Mouse (Mus musculus) kidney, postnatal 0 days (tissue): ENCODE measurements at regions not wholly inside any gene's neighbourhood (a gene's known extent, or its start where the extent isn't known, plus 50 kb on each side); places are given as distances from the start of the nearest gene placed in this dataset.
A peak's percentile ranks its signal among the peaks of the same experiment; 100 is the strongest.

Experiments used
- ATAC-seq: fragments of 200-750 bp; cut with Nextera tagmentation; replicated peaks from 2 replicates; pipeline ENCODE4 v1.8.0; 2017; ENCODE audit warnings: low read depth, moderate number of reproducible peaks, moderate TSS enrichment, moderate library complexity; ENCODE audit not compliant: low FRiP score
- DNase-seq: peaks from one replicate; pipeline ENCODE4 v3.0.0-alpha.2; 2016; ENCODE audit warnings: low spot score
- H3K27ac ChIP-seq: fragments of 300-500 bp; sonication (generic); 2 replicates; pipeline ENCODE4 v1.5.1; 2014; ENCODE audit warnings: mild to moderate bottlenecking
- H3K27me3 ChIP-seq: fragments of 300-500 bp; sonication (generic); 2 replicates; pipeline ENCODE4 v1.6.1; 2014; ENCODE audit warnings: low read length, mixed read lengths; ENCODE audit not compliant: insufficient read depth
- H3K36me3 ChIP-seq: fragments of 300-500 bp; sonication (generic); 2 replicates; pipeline ENCODE4 v1.6.1; 2014; ENCODE audit warnings: low read length, mixed read lengths; ENCODE audit not compliant: insufficient read depth
- H3K4me1 ChIP-seq: fragments of 300-500 bp; sonication (generic); replicated peaks from 2 replicates; pipeline ENCODE4 v1.6.1; 2014; ENCODE audit warnings: antibody characterized with exemption, low read length, mixed read lengths; ENCODE audit not compliant: insufficient read depth
- H3K4me2 ChIP-seq: fragments of 300-500 bp; sonication (generic); 2 replicates; pipeline ENCODE4 v1.6.1; 2014; ENCODE audit warnings: mild to moderate bottlenecking, low read length, moderate library complexity, mixed read lengths
- H3K4me3 ChIP-seq: fragments of 300-500 bp; sonication (generic); replicated peaks from 2 replicates; pipeline ENCODE4 v1.5.1; 2014; ENCODE audit warnings: low read depth, low read length
- H3K9ac ChIP-seq: fragments of 300-500 bp; sonication (generic); 2 replicates; pipeline ENCODE4 v1.6.1; 2014; ENCODE audit warnings: low read depth, low read length
- H3K9me3 ChIP-seq: fragments of 300-500 bp; sonication (generic); replicated peaks from 2 replicates; pipeline ENCODE4 v1.6.1; 2016; ENCODE audit warnings: low read length, inconsistent platforms, mixed read lengths
- CTCF ChIP-seq: IDR thresholded peaks from 2 replicates; pipeline ENCODE4 v1.5.1; 2016; ENCODE audit warnings: antibody characterized with exemption, low read depth, mild to moderate bottlenecking, moderate library complexity
- WGBS: fragments of 180-500 bp; shearing (Covaris S2); extraction: QIAGEN DNeasy Blood & Tissue Kit; methylation state at CpG from one replicate; pipeline ENCODE4 v1.1.7; 2014; 5-methylcytosine and 5-hydroxymethylcytosine counted together

GRCm38 (mm10) chr5:47479908-47480307, 503.0 kb upstream of the Slit2 start:
- DNase-seq (no peak), ATAC-seq (no peak)
- Histone ChIP-seq H3K9ac (no peak overlapping the region), H3K9me3 (no peaks in the 10 kb centered on the region), H3K4me1 (no peaks in the 10 kb centered on the region), H3K27ac (no peak overlapping the region), H3K27me3 (no peaks in the 10 kb centered on the region), H3K36me3 (no peaks in the 10 kb centered on the region), H3K4me2 (no peak overlapping the region), H3K4me3 (no peak overlapping the region)
- no peak for TF ChIP-seq CTCF

GRCm38 (mm10) chr5:47496218-47496617, 486.7 kb upstream of the Slit2 start:
- no peak overlapping the region for H3K9ac ChIP-seq
- peak; percentile 70 for DNase-seq
- H3K4me2 ChIP-seq = no peak overlapping the region
- H3K9me3 ChIP-seq = no peaks in the 10 kb centered on the region
- no peak for ATAC-seq
- no peak overlapping the region for H3K27ac ChIP-seq
- H3K4me3 ChIP-seq = no peak overlapping the region
- WGBS = 15% methylated on average over 3 of the region's 3 CpGs
- H3K36me3 ChIP-seq = no peaks in the 10 kb centered on the region
- H3K27me3 ChIP-seq = no peaks in the 10 kb centered on the region
- H3K4me1 ChIP-seq = no peaks in the 10 kb centered on the region
- no peak for TF ChIP-seq CTCF

GRCm38 (mm10) chr5:47502764-47503416, 480.0 kb upstream of the Slit2 start:
- 55% methylated on average over 4 of the region's 4 CpGs for WGBS
- peak; percentile 57; the same call in 1 of the 2 replicates for ATAC-seq

GRCm38 (mm10) chr5:47508689-47509301, 474.1 kb upstream of the Slit2 start:
- WGBS = 79% methylated on average over 4 of the region's 4 CpGs
- H3K4me3 ChIP-seq = no peak overlapping the region
- ATAC-seq (no peak), DNase-seq (peak; percentile 21)
- H3K36me3 ChIP-seq = no peaks in the 10 kb centered on the region
- no peak overlapping the region for H3K9ac ChIP-seq
- H3K27ac ChIP-seq = no peak overlapping the region
- H3K9me3 ChIP-seq = no peaks in the 10 kb centered on the region
- H3K27me3 ChIP-seq = no peaks in the 10 kb centered on the region
- no peak for TF ChIP-seq CTCF
- H3K4me1 ChIP-seq = no peaks in the 10 kb centered on the region
- H3K4me2 ChIP-seq = no peak overlapping the region

More at GRCm38 (mm10) chr5:47502764-47503416, 480.0 kb upstream of the Slit2 start:
- no peaks in the 10 kb centered on the region for H3K36me3 ChIP-seq
- no peak overlapping the region for H3K4me3 ChIP-seq
- DNase-seq = peak; percentile 44
- H3K9ac ChIP-seq = no peak overlapping the region
- no peak overlapping the region for H3K4me2 ChIP-seq
- H3K27me3 ChIP-seq = no peaks in the 10 kb centered on the region
- no peaks in the 10 kb centered on the region for H3K4me1 ChIP-seq
- TF ChIP-seq CTCF = no peak
- H3K9me3 ChIP-seq = no peaks in the 10 kb centered on the region
- H3K27ac ChIP-seq = no peak overlapping the region

GRCm38 (mm10) chr5:47522161-47522942, 460.6 kb upstream of the Slit2 start:
- no peaks in the 10 kb centered on the region for H3K4me1 ChIP-seq
- WGBS = 56% methylated on average over 4 of the region's 4 CpGs
- H3K27me3 ChIP-seq = no peaks in the 10 kb centered on the region
- TF ChIP-seq CTCF = no peak
- H3K4me2 ChIP-seq = no peak overlapping the region
- DNase-seq = peak; percentile 40
- no peaks in the 10 kb centered on the region for H3K9me3 ChIP-seq
- ATAC-seq = no peak
- no peak overlapping the region for H3K9ac ChIP-seq
- H3K27ac ChIP-seq = no peak overlapping the region
- H3K36me3 ChIP-seq = no peaks in the 10 kb centered on the region
- no peak overlapping the region for H3K4me3 ChIP-seq

- Histone ChIP-seq H3K4me1 (no peaks in the 10 kb centered on the region), H3K27me3 (no peaks in the 10 kb centered on the region), H3K9ac (no peak overlapping the region), H3K27ac (no peak overlapping the region), H3K9me3 (no peaks in the 10 kb centered on the region), H3K36me3 (no peaks in the 10 kb centered on the region), H3K4me2 (no peak overlapping the region), H3K4me3 (no peak overlapping the region)
- ATAC-seq (no peak), DNase-seq (no peak)
- no peak for TF ChIP-seq CTCF
- 76% methylated on average over 7 of the region's 7 CpGs for WGBS
Measured at GRCm38 (mm10) chr5:47528671-47529070, 454.3 kb upstream of the Slit2 start.
